Mouse (Mus musculus) small intestine, adult 2 months (tissue): ENCODE measurements around the gene Treml1.

Experiments used
- CTCF ChIP-seq: fragments of 200-500 bp; IDR thresholded peaks from 2 replicates; pipeline ENCODE4 v1.5.1; 2012; ENCODE audit warnings: low read depth, mild to moderate bottlenecking, control low read depth, inconsistent platforms, low read length, moderate library complexity, mixed read lengths; ENCODE audit not compliant: insufficient replicate concordance, insufficient read length; ENCODE audit errors: extremely low read depth
- POLR2A ChIP-seq: fragments of 200-500 bp; IDR thresholded peaks from 2 replicates; pipeline ENCODE4 v1.6.1; 2012; ENCODE audit warnings: low read depth, mild to moderate bottlenecking, control low read depth, inconsistent platforms, low read length, moderate library complexity

GRCm38 (mm10) chr17:48346834-48347233 lies 12.9 kb upstream of the Treml1 start:
- TF ChIP-seq CTCF, result no peak
- no peak for TF ChIP-seq POLR2A
